Mouse (Mus musculus) embryonic facial prominence, embryonic 11.5 days (tissue): ENCODE measurements around the gene Srrm4. TPM values are rescaled to one million over a fixed set of nuclear protein-coding genes. Genes with fewer than 3 reads are reported as not detected.

Source experiments
- ATAC-seq: fragments of 200-750 bp; cut with Nextera tagmentation; replicated peaks from 2 replicates; pipeline ENCODE4 v1.8.0; 2017; ENCODE audit warnings: low read depth; ENCODE audit not compliant: insufficient number of reproducible peaks, low FRiP score, low TSS enrichment
- DNase-seq: peaks from one replicate; pipeline ENCODE4 v3.0.0-alpha.2; 2015; ENCODE audit warnings: low spot score
- H3K27ac ChIP-seq: fragments of 300-500 bp; sonication (generic); replicated peaks from 2 replicates; pipeline ENCODE4 v1.5.1; 2014; ENCODE audit warnings: mild to moderate bottlenecking, low read depth, low read length, control low read depth
- H3K27me3 ChIP-seq: fragments of 300-500 bp; sonication (generic); 2 replicates; pipeline ENCODE4 v1.6.1; 2014; ENCODE audit warnings: mild to moderate bottlenecking, low read length, moderate library complexity, mixed read lengths; ENCODE audit not compliant: control insufficient read depth, insufficient read depth
- H3K36me3 ChIP-seq: fragments of 300-500 bp; sonication (generic); replicated peaks from 2 replicates; pipeline ENCODE4 v1.6.1; 2014; ENCODE audit warnings: low read depth, mild to moderate bottlenecking, low read length, moderate library complexity, mixed read lengths; ENCODE audit not compliant: control insufficient read depth, insufficient read depth
- H3K4me1 ChIP-seq: fragments of 300-500 bp; sonication (generic); 2 replicates; pipeline ENCODE4 v1.6.1; 2014; ENCODE audit warnings: low read length, mixed read lengths; ENCODE audit not compliant: control insufficient read depth, insufficient read depth
- H3K4me2 ChIP-seq: fragments of 300-500 bp; sonication (generic); 2 replicates; pipeline ENCODE4 v1.6.1; 2014; ENCODE audit warnings: low read depth, mild to moderate bottlenecking, control low read depth, low read length, moderate library complexity
- H3K4me3 ChIP-seq: fragments of 300-500 bp; sonication (generic); 2 replicates; pipeline ENCODE4 v1.5.1; 2014; ENCODE audit warnings: low read depth, low read length, control low read depth
- H3K9ac ChIP-seq: fragments of 300-500 bp; sonication (generic); replicated peaks from 2 replicates; pipeline ENCODE4 v1.6.1; 2014; ENCODE audit warnings: mild to moderate bottlenecking, control low read depth, low read length
- H3K9me3 ChIP-seq: fragments of 300-500 bp; sonication (generic); replicated peaks from 2 replicates; pipeline ENCODE4 v1.6.1; 2016; ENCODE audit warnings: mild to moderate bottlenecking, low read length, inconsistent platforms, mixed read lengths; ENCODE audit not compliant: control insufficient read depth
- WGBS: fragments of 180-500 bp; shearing (Covaris S2); extraction: QIAGEN DNeasy Blood & Tissue Kit; methylation state at CpG from one replicate; pipeline ENCODE4 v1.1.7; 2014; 5-methylcytosine and 5-hydroxymethylcytosine counted together
- polyA plus RNA-seq: library from polyadenylated mRNA; unstranded; fragments of >200 nt; fragmentation: Nextera tagmentation; extraction: Ambion mirVana; gene quantifications from 2 replicates; pipeline ENCODE4 v1.2.1, GENCODE M21; 2014

Gene Srrm4
- polyA plus RNA-seq, 1 experiment from 2014 or later, result 3.4 TPM

GRCm38 (mm10) chr5:116457791-116458190 lies 133.8 kb downstream of the Srrm4 start:
- H3K9me3 ChIP-seq, result no peaks in the 10 kb centered on the region
- H3K27ac ChIP-seq, result no peak overlapping the region
- no peak overlapping the region for H3K9ac ChIP-seq
- H3K36me3 ChIP-seq, result no peaks in the 10 kb centered on the region
- ATAC-seq (no peak), DNase-seq (no peak)
- 90% methylated on average over 7 of the region's 7 CpGs for WGBS
- no peaks in the 10 kb centered on the region for H3K4me1 ChIP-seq
- no peak overlapping the region for H3K4me3 ChIP-seq
- H3K27me3 ChIP-seq, result no peaks in the 10 kb centered on the region
- no peak overlapping the region for H3K4me2 ChIP-seq

DNA sequence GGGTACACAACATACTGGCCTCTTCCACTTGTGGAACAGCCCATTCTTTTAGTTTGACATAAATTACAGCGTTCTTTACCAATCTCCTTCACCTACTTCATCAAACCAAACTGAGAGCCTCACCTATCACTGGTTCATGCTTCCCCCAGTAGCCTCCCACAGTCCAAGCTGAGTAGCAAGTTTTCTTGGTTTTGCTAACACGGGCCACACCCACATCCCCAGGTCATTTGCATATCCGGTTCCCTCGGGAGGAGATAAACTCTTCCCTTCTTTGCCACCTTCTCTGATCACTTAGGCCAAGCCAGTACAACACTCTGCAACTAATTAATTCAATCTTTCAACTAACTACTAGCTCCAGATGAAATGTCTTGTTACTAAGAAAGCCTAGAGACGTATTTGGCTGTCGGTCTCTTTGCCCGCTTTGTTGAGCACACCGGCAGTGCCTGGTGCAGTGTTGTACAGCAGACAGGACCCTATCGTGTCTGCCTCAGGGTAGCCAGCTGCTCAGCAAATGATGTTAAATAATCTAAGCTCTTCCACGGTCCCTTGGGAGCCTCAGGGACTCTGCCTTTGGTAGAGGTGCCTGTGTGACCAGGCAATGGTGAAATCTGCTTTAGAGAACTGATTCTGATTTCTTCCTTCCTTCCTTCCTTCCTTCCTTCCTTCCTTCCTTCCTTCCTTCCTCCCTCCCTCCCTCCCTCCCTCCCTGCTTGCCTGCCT lies 134.7 kb downstream of the Srrm4 start:
- DNase-seq, result no peak
- no peak for ATAC-seq
- Histone ChIP-seq H3K27ac (no peak overlapping the region), H3K9ac (no peak overlapping the region), H3K27me3 (no peaks in the 10 kb centered on the region), H3K36me3 (no peaks in the 10 kb centered on the region), H3K9me3 (no peaks in the 10 kb centered on the region), H3K4me1 (no peaks in the 10 kb centered on the region), H3K4me3 (no peak overlapping the region), H3K4me2 (no peak overlapping the region)
- WGBS, result 32% methylated on average over 10 of the region's 10 CpGs

- Histone ChIP-seq H3K4me2 (peak overlapping the region; percentile 44), H3K27me3 (no peaks in the 10 kb centered on the region), H3K9me3 (no peaks in the 10 kb centered on the region), H3K4me1 (no peaks in the 10 kb centered on the region), H3K4me3 (0 out of 2 replicates have a peak overlapping the region, but pooled peaks have one; percentile 8), H3K36me3 (no peaks in the 10 kb centered on the region), H3K27ac (no peak overlapping the region), H3K9ac (no peak overlapping the region)
- no peak for ATAC-seq
- WGBS, result 3% methylated on average over 27 of the region's 27 CpGs
- peak; percentile 69 for DNase-seq
Measured at GRCm38 (mm10) chr5:116453401-116453851, 138.2 kb downstream of the Srrm4 start.

GRCm38 (mm10) chr5:116450901-116451300 lies 140.7 kb downstream of the Srrm4 start:
- DNase-seq (no peak), ATAC-seq (no peak)
- Histone ChIP-seq H3K27me3 (no peaks in the 10 kb centered on the region), H3K9ac (no peak overlapping the region), H3K9me3 (no peaks in the 10 kb centered on the region), H3K36me3 (no peaks in the 10 kb centered on the region), H3K4me3 (no peak overlapping the region), H3K4me1 (no peaks in the 10 kb centered on the region), H3K27ac (no peak overlapping the region), H3K4me2 (no peak overlapping the region)
- WGBS, result 86% methylated on average over 8 of the region's 8 CpGs

DNA sequence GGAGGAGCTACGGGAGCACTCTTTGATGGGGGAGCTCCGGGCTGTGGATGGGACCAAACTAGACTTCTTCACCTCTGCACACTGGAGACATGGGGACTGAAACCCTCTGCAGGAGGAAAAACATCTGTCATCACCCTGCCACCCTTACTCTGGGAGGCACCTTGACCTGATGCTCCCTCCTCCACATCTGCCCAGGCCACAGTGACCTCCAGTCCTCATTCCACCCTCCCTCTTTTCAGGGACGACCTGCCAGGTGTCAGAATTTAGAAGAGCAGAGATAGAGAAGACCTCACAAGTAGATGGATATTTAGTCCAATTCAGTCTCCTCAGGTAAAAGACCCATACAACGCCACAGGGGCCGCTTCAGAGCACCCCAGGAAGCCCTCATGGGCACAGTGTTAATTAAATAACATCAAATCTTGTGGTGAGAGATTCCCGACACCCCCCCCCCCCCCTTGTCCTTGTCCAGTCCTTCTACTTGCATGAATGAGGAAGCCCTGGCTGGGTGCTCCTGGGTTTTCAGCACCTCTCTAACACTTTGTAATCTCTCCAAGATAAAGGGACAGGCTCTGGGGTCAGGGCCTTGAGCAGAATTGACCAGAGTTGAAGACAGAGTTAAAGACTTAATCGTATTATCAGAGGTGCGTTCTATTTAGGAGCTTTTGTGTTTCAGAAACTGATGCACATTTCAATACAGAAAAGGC lies 141.9 kb downstream of the Srrm4 start:
- H3K9me3 ChIP-seq, result no peaks in the 10 kb centered on the region
- H3K27ac ChIP-seq, result no peak overlapping the region
- WGBS, result 57% methylated on average over 8 of the region's 8 CpGs
- DNase-seq, result no peak
- H3K36me3 ChIP-seq, result no peaks in the 10 kb centered on the region
- H3K9ac ChIP-seq, result no peak overlapping the region
- H3K4me2 ChIP-seq, result no peak overlapping the region
- no peak overlapping the region for H3K4me3 ChIP-seq
- no peaks in the 10 kb centered on the region for H3K27me3 ChIP-seq
- ATAC-seq, result no peak
- H3K4me1 ChIP-seq, result no peaks in the 10 kb centered on the region

GRCm38 (mm10) chr5:116448409-116449191 lies 143.0 kb downstream of the Srrm4 start:
- no peak overlapping the region for H3K4me3 ChIP-seq
- H3K9me3 ChIP-seq, result no peaks in the 10 kb centered on the region
- ATAC-seq (no peak), DNase-seq (no peak)
- H3K4me2 ChIP-seq, result no peak overlapping the region
- 4% methylated on average over 11 of the region's 11 CpGs for WGBS
- H3K9ac ChIP-seq, result no peak overlapping the region
- H3K27me3 ChIP-seq, result peaks cover 2% of the 10 kb centered on the region; the same call in 1 of the 2 replicates
- H3K27ac ChIP-seq, result no peak overlapping the region
- H3K36me3 ChIP-seq, result no peaks in the 10 kb centered on the region
- H3K4me1 ChIP-seq, result no peaks in the 10 kb centered on the region

DNA sequence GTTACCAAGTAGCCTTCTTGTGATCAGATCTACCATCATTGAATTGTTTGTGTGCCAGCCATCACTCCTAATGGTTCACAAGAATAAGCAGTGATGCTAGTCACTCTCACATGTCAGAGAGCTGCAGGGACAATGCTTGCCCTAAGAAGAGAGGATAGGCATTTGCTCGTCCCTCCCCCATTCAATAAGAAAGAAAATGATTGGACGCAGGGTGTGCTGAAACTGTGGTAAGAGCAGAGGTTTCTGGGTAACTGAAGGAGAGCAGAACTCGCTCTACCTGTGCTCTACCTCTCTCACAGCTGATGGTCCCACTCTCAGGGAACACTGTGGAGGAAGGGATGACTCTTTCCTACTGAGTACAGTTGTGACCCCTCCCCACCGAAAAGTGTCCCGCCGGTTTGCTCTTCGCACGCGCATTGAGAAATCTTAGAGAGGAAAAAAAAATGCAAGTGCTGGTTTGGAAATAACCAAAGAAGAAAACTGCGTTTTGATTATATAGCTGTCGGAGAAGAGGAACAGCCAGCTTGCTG lies 143.7 kb downstream of the Srrm4 start:
- H3K36me3 ChIP-seq, result no peaks in the 10 kb centered on the region

More for the DNA sequence above, 143.7 kb downstream of the Srrm4 start:
- peaks cover 2% of the 10 kb centered on the region; the same call in 1 of the 2 replicates for H3K27me3 ChIP-seq
- no peaks in the 10 kb centered on the region for H3K4me1 ChIP-seq
- WGBS, result 32% methylated on average over 11 of the region's 11 CpGs
- H3K4me3 ChIP-seq, result no peak overlapping the region
- H3K4me2 ChIP-seq, result no peak overlapping the region
- no peak overlapping the region for H3K27ac ChIP-seq
- ATAC-seq, result no peak
- no peak overlapping the region for H3K9ac ChIP-seq
- no peak for DNase-seq
- H3K9me3 ChIP-seq, result no peaks in the 10 kb centered on the region
